Mouse (Mus musculus) embryonic facial prominence, embryonic 13.5 days (tissue): ENCODE measurements at regions not wholly inside any gene's neighbourhood (a gene's known extent, or its start where the extent isn't known, plus 50 kb on each side); places are given as distances from the start of the nearest gene placed in this dataset.

Experiments used
- ATAC-seq: fragments of 200-750 bp; cut with Nextera tagmentation; 2 replicates; pipeline ENCODE4 v1.8.0; 2017; ENCODE audit warnings: low read depth; ENCODE audit not compliant: insufficient number of reproducible peaks, insufficient read depth, low FRiP score, low TSS enrichment
- H3K27ac ChIP-seq: fragments of 300-500 bp; sonication (generic); 2 replicates; pipeline ENCODE4 v1.5.1; 2015; ENCODE audit warnings: moderate library complexity, mild to moderate bottlenecking, inconsistent platforms
- H3K27me3 ChIP-seq: fragments of 300-500 bp; sonication (generic); 2 replicates; pipeline ENCODE4 v1.6.1; 2015; ENCODE audit warnings: mild to moderate bottlenecking, inconsistent platforms
- H3K36me3 ChIP-seq: fragments of 300-500 bp; sonication (generic); 2 replicates; pipeline ENCODE4 v1.6.1; 2015; ENCODE audit warnings: mild to moderate bottlenecking, inconsistent platforms
- H3K4me1 ChIP-seq: fragments of 300-500 bp; sonication (generic); 2 replicates; pipeline ENCODE4 v1.6.1; 2015; ENCODE audit warnings: inconsistent platforms
- H3K4me2 ChIP-seq: fragments of 300-500 bp; sonication (generic); 2 replicates; pipeline ENCODE4 v1.6.1; 2015; ENCODE audit warnings: moderate library complexity, mild to moderate bottlenecking, inconsistent platforms
- H3K4me3 ChIP-seq: fragments of 300-500 bp; sonication (generic); 2 replicates; pipeline ENCODE4 v1.5.1; 2015; ENCODE audit warnings: mild to moderate bottlenecking, inconsistent platforms
- H3K9ac ChIP-seq: fragments of 300-500 bp; sonication (generic); 2 replicates; pipeline ENCODE4 v1.6.1; 2015; ENCODE audit warnings: mild to moderate bottlenecking, inconsistent platforms
- H3K9me3 ChIP-seq: fragments of 300-500 bp; sonication (generic); 2 replicates; pipeline ENCODE4 v1.6.1; 2016; ENCODE audit warnings: inconsistent platforms
- WGBS: fragments of 180-500 bp; shearing (Covaris S2); methylation state at CpG from one replicate; pipeline ENCODE4 v1.1.7; 2015; ENCODE audit warnings: mixed read lengths; 5-methylcytosine and 5-hydroxymethylcytosine counted together

DNA sequence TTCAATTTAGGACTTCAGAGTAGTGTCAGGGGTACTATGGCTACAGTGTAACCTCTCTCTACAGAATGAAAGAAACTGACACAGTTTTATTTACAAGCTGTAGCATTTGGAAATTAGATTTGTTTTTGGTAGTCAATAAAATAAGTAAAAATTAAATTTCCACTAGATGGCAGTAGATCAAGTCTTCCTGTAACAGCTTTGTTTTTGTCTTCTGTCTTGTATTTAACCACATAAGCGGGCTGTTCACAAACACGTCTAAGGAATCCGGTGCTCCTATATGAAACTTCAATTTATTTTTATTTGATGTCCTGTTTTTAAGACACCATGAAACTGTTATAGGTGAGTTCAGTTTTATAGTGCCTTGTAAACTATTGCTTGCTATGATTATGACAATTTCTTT is 238.8 kb downstream of the Usp25 start:
- no peak overlapping the region for H3K4me2 ChIP-seq
- H3K9me3 ChIP-seq = no peaks in the 10 kb centered on the region
- no peak overlapping the region for H3K9ac ChIP-seq
- H3K4me3 ChIP-seq = no peak overlapping the region
- no peaks in the 10 kb centered on the region for H3K36me3 ChIP-seq
- H3K4me1 ChIP-seq = no peaks in the 10 kb centered on the region
- 26% methylated on average over 3 of the region's 3 CpGs for WGBS
- no peaks in the 10 kb centered on the region for H3K27me3 ChIP-seq
- ATAC-seq = no peak
- H3K27ac ChIP-seq = no peak overlapping the region

DNA sequence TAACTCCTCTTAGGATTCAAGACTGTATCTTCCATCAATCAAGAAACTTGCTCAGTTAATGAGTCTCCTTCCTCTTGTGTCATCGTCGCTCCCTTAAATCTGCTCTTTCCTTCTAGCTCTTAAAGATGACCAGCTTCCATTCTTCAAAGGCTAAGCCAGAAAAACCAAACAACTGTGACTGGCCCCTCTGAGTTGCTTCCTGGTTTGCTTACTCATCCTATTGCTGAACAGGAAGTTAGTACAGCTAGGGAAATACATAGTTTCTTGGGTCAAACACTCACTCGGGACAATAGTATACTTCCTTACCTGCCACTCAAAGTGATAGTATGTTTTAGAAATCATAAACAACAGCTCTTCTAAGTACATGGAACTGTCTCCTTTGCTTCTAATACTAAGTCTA is 237.9 kb downstream of the Usp25 start:
- ATAC-seq = no peak
- H3K27ac ChIP-seq = no peak overlapping the region
- no peaks in the 10 kb centered on the region for H3K4me1 ChIP-seq
- no peak overlapping the region for H3K4me2 ChIP-seq
- no peaks in the 10 kb centered on the region for H3K27me3 ChIP-seq
- H3K36me3 ChIP-seq = no peaks in the 10 kb centered on the region
- WGBS = 74% methylated on average over 3 of the region's 3 CpGs
- no peak overlapping the region for H3K9ac ChIP-seq
- no peaks in the 10 kb centered on the region for H3K9me3 ChIP-seq
- H3K4me3 ChIP-seq = no peak overlapping the region

DNA sequence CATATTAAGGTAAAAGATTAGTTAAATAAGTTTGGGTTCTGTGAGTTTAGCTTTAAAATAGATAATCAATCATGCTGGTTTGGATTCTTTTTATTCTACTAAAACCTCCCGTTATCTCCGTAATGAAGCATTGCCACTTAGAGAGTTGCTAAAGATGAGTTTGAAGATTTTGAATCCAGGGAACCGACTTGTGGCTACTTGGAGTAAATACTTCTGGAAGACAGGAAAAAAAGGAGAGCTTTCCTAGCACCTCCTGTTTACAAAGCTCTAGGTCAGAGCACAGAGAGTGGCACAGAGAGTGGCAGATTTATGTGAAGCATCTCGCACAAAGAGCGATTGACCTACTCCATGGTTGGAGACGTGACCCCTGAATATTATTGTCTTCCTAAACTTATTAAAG is 227.4 kb downstream of the Usp25 start:
- 84% methylated on average over 6 of the region's 6 CpGs for WGBS
- no peak overlapping the region for H3K27ac ChIP-seq
- peaks cover 27% of the 10 kb centered on the region for H3K4me1 ChIP-seq
- no peaks in the 10 kb centered on the region for H3K27me3 ChIP-seq
- H3K4me2 ChIP-seq = no peak overlapping the region
- H3K4me3 ChIP-seq = no peak overlapping the region
- no peaks in the 10 kb centered on the region for H3K9me3 ChIP-seq
- H3K9ac ChIP-seq = no peak overlapping the region
- no peaks in the 10 kb centered on the region for H3K36me3 ChIP-seq
- no peak for ATAC-seq

- H3K4me2 ChIP-seq = peak overlapping the region; percentile 57
These were observed 225.8 kb downstream of the Usp25 start for GRCm38 (mm10) chr16:77239176-77239790.

GRCm38 (mm10) chr16:77238358-77239175 is 225.1 kb downstream of the Usp25 start:
- Histone ChIP-seq H3K9me3 (no peaks in the 10 kb centered on the region), H3K27ac (peak overlapping the region; percentile 40; the same call in 1 of the 2 replicates), H3K4me3 (no peak overlapping the region; the same call in 1 of the 2 replicates), H3K4me2 (peak overlapping the region; percentile 57), H3K4me1 (peaks cover 34% of the 10 kb centered on the region), H3K9ac (no peak overlapping the region), H3K36me3 (no peaks in the 10 kb centered on the region), H3K27me3 (no peaks in the 10 kb centered on the region)
- ATAC-seq = no peak
- 46% methylated on average over 13 of the region's 13 CpGs for WGBS

More at GRCm38 (mm10) chr16:77239176-77239790, 225.8 kb downstream of the Usp25 start:
- peak overlapping the region; percentile 40; the same call in 1 of the 2 replicates for H3K27ac ChIP-seq
- 67% methylated on average over 9 of the region's 9 CpGs for WGBS
- no peaks in the 10 kb centered on the region for H3K9me3 ChIP-seq
- ATAC-seq = no peak
- no peaks in the 10 kb centered on the region for H3K36me3 ChIP-seq
- no peak overlapping the region for H3K9ac ChIP-seq
- H3K4me3 ChIP-seq = no peak overlapping the region
- H3K4me1 ChIP-seq = peaks cover 34% of the 10 kb centered on the region
- H3K27me3 ChIP-seq = no peaks in the 10 kb centered on the region

DNA sequence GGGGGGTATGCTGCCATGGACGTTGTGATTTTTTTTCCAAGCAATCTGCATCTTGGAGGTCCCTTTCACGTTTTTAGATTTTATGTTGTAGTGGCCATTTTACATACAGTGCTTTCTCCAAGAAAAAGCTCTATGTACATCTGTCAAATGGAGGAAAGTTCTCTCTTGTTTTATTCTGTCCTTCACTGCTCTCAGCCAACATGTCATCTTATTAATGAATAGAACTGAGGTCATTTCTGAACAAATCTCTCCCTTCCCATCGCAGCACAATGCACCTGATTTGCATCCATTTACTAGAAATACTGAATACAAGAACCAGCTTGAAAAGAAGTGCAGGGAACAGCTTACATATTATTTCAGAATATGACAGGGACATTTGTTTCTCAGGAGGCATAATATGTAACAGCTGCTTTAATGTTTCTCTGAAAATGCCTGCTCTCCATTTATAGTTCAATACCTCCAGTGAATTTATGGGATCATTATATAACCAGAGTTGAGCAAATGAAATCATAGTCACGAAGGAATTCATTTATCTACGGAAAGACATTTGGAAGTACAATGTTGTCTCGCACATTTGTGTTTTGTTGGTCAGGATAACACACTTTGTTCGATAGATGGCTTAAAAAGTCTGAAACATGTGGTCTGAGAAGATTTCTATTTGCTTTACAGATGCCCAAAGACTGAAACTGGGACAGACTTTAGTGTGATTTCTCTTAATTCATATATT is 224.3 kb downstream of the Usp25 start:
- Histone ChIP-seq H3K9ac (no peak overlapping the region), H3K4me3 (no peak overlapping the region; the same call in 1 of the 2 replicates), H3K4me1 (peaks cover 34% of the 10 kb centered on the region), H3K9me3 (no peaks in the 10 kb centered on the region), H3K27ac (peak overlapping the region; percentile 83; the same call in 1 of the 2 replicates), H3K36me3 (no peaks in the 10 kb centered on the region), H3K4me2 (peak overlapping the region; percentile 57), H3K27me3 (no peaks in the 10 kb centered on the region)
- ATAC-seq = no peak
- WGBS = 50% methylated on average over 7 of the region's 7 CpGs

DNA sequence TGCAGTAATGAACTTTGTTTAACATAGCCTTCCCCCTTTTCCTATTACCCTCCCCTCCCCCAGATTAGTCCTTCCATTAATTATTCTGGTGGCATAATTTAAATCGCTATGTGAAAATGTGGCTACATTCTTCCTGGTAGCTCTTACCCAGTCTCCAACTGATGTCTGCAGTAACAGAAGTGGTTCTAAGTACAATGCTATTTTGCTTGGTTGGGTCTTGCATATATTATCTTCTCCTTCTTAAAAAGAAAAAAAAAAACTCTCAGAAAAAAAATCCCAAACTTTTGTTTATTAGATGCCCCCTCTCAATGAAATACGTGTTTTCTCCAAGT is 223.7 kb downstream of the Usp25 start:
- H3K4me3 ChIP-seq = peak overlapping the region; percentile 33
- H3K27ac ChIP-seq = peak overlapping the region; percentile 83
- H3K27me3 ChIP-seq = no peaks in the 10 kb centered on the region
- ATAC-seq = no peak
- no peaks in the 10 kb centered on the region for H3K9me3 ChIP-seq
- H3K4me2 ChIP-seq = peak overlapping the region; percentile 57
- peak overlapping the region; percentile 59; the same call in 1 of the 2 replicates for H3K9ac ChIP-seq
- WGBS = 69% methylated on average over 2 of the region's 2 CpGs
- no peaks in the 10 kb centered on the region for H3K36me3 ChIP-seq
- peaks cover 34% of the 10 kb centered on the region for H3K4me1 ChIP-seq

DNA sequence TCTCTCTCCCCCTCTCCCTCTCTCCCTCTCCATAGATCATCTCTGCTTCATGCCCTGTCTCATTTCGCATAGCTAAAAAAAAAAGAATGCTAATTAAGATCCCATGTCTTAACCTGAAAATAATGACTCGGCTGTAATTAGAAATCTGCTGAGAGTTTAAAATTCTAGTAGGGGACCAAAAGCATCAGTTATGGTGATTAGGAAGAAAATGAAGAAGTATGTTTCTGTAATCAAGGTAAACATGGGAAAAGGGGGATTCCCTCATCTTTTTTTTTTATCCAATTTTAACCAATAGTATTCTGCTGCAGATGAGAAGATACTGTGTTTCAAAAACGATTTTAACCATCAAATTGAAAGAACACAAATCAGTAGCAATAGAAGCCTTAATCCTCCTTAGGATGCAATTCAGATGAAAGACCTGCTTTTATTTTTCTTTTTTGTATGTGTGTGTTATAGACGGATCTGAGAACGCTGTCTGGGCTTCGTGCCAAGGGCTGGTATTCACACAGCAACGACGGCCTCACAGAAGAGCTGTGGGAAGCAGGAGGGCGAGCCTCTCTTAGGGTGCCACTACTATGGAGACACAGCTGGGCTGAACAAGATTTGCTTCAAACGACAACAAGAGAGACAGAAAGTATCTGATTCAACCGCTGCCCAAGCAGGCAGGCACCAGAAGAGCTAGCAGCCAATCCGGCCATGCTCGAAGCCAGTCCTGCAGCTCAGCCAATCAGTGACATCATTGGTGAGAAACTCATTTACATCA is 223.2 kb downstream of the Usp25 start:
- H3K4me1 ChIP-seq = peaks cover 34% of the 10 kb centered on the region
- peak overlapping the region; percentile 59 for H3K9ac ChIP-seq
- peak; percentile 76; the same call in 1 of the 2 replicates for ATAC-seq
- H3K9me3 ChIP-seq = no peaks in the 10 kb centered on the region
- peak overlapping the region; percentile 33 for H3K4me3 ChIP-seq
- H3K4me2 ChIP-seq = peak overlapping the region; percentile 57
- H3K27me3 ChIP-seq = no peaks in the 10 kb centered on the region
- H3K36me3 ChIP-seq = no peaks in the 10 kb centered on the region
- peak overlapping the region; percentile 83 for H3K27ac ChIP-seq
- WGBS = 16% methylated on average over 13 of the region's 13 CpGs

GRCm38 (mm10) chr16:77236021-77236420 is 222.5 kb downstream of the Usp25 start:
- no peaks in the 10 kb centered on the region for H3K27me3 ChIP-seq
- peak overlapping the region; percentile 33; the same call in 1 of the 2 replicates for H3K4me3 ChIP-seq
- peak overlapping the region; percentile 57 for H3K4me2 ChIP-seq
- peaks cover 34% of the 10 kb centered on the region for H3K4me1 ChIP-seq
- no peak overlapping the region for H3K9ac ChIP-seq
- H3K9me3 ChIP-seq = no peaks in the 10 kb centered on the region
- ATAC-seq = peak; percentile 62; the same call in 1 of the 2 replicates
- 38% methylated on average over 4 of the region's 4 CpGs for WGBS
- H3K27ac ChIP-seq = 0 out of 2 replicates have a peak overlapping the region, but pooled peaks have one; percentile 39
- no peaks in the 10 kb centered on the region for H3K36me3 ChIP-seq

DNA sequence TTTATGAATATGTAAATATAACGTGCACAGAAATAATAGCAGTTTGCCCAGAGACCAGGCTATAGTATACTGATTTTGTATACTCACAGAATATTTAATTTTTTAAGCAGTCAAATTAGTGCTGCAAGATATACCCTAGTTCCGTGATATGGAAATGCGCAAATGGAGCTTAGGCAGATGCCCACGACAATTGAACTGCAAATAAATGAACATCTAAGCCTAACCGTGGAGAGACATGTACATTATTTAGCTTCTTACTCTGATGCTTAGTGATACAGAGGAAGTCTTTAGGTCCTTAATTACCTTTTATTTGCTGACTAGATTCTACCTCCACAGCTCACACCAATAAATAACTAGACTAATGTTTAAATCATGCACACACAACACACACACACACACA is 221.9 kb downstream of the Usp25 start:
- H3K4me1 ChIP-seq = peaks cover 34% of the 10 kb centered on the region
- H3K9ac ChIP-seq = no peak overlapping the region
- H3K4me3 ChIP-seq = no peak overlapping the region
- H3K27me3 ChIP-seq = no peaks in the 10 kb centered on the region
- H3K27ac ChIP-seq = 0 out of 2 replicates have a peak overlapping the region, but pooled peaks have one; percentile 39
- WGBS = 73% methylated on average over 5 of the region's 5 CpGs
- H3K9me3 ChIP-seq = no peaks in the 10 kb centered on the region
- no peak for ATAC-seq
- no peaks in the 10 kb centered on the region for H3K36me3 ChIP-seq
- H3K4me2 ChIP-seq = peak overlapping the region; percentile 57
